Mouse (Mus musculus): Measurements from ENCODE around the gene Rnaseh2b. TPM values are rescaled to one million over a fixed set of nuclear protein-coding genes. Genes with fewer than 3 reads are reported as not detected.

The Rnaseh2b gene
- 6.5 TPM in 1 of 2 replicates, not detected in the other for polyA plus RNA-seq (2012; ENCODE audit: insufficient read depth, low replicate concordance)

GRCm38 (mm10) chr14:62292488-62293339 is at the start of gene Rnaseh2b, which contains the start of gene Dleu7:
Gene Rnaseh2b, plus strand, starts transcription at chr14:62292589.
Gene Dleu7, minus strand, starts transcription at chr14:62293047.
- peaks cover 13% of the 10 kb centered on the region for H3K9me3 ChIP-seq
- peaks cover 33% of the 10 kb centered on the region for H3K27me3 ChIP-seq (replicated peaks)
- H3K4me1 ChIP-seq = peaks cover 7% of the 10 kb centered on the region
- peak within 1 kb of the TSS; percentile 64 for H3K4me3 ChIP-seq (replicated peaks)
- no peak for TF ChIP-seq GATA1 (IDR thresholded peaks at IDR 0.05; ENCODE audit: borderline replicate concordance, low read length)
- no peak for TF ChIP-seq FLI1 (IDR thresholded peaks at IDR 0.05; ENCODE audit: low read length)
- H3K36me3 ChIP-seq (replicated peaks; ENCODE audit: low read length) = no peaks in the 10 kb centered on the region

GRCm38 (mm10) chr14:62243530-62243929 is 48.9 kb upstream of the Rnaseh2b start:
- no peaks in the 10 kb centered on the region for H3K27me3 ChIP-seq (replicated peaks)
- H3K36me3 ChIP-seq (replicated peaks; ENCODE audit: low read length) = no peaks in the 10 kb centered on the region
- H3K4me1 ChIP-seq = peaks cover 3% of the 10 kb centered on the region; the same call in 1 of the 2 replicates
- no peaks in the 10 kb centered on the region for H3K9me3 ChIP-seq
- TF ChIP-seq GATA1 (IDR thresholded peaks at IDR 0.05; ENCODE audit: borderline replicate concordance, low read length) = no peak
- no peak for TF ChIP-seq FLI1 (IDR thresholded peaks at IDR 0.05; ENCODE audit: low read length)
- no peak overlapping the region for H3K4me3 ChIP-seq (replicated peaks)

GRCm38 (mm10) chr14:62245557-62245956 is 46.8 kb upstream of the Rnaseh2b start:
- no peaks in the 10 kb centered on the region for H3K27me3 ChIP-seq (replicated peaks)
- no peak overlapping the region for H3K4me3 ChIP-seq (replicated peaks)
- H3K4me1 ChIP-seq = peaks cover 3% of the 10 kb centered on the region; the same call in 1 of the 2 replicates
- no peaks in the 10 kb centered on the region for H3K36me3 ChIP-seq (replicated peaks; ENCODE audit: low read length)
- H3K9me3 ChIP-seq = no peaks in the 10 kb centered on the region
- TF ChIP-seq FLI1 (IDR thresholded peaks at IDR 0.05; ENCODE audit: low read length) (no peak), GATA1 (IDR thresholded peaks at IDR 0.05; ENCODE audit: borderline replicate concordance, low read length) (no peak)

- Histone ChIP-seq H3K9me3 (no peaks in the 10 kb centered on the region), H3K27me3 (replicated peaks) (no peaks in the 10 kb centered on the region), H3K36me3 (replicated peaks; ENCODE audit: low read length) (no peaks in the 10 kb centered on the region), H3K4me3 (replicated peaks) (no peak overlapping the region), H3K4me1 (peaks cover 3% of the 10 kb centered on the region; the same call in 1 of the 2 replicates)
- TF ChIP-seq GATA1 (IDR thresholded peaks at IDR 0.05; ENCODE audit: borderline replicate concordance, low read length) (no peak), FLI1 (IDR thresholded peaks at IDR 0.05; ENCODE audit: low read length) (no peak)
Observed at GRCm38 (mm10) chr14:62248345-62248744, 44.0 kb upstream of the Rnaseh2b start.

GRCm38 (mm10) chr14:62248796-62249195 is 43.6 kb upstream of the Rnaseh2b start:
- Histone ChIP-seq H3K27me3 (replicated peaks) (no peaks in the 10 kb centered on the region), H3K4me1 (peaks cover 3% of the 10 kb centered on the region; the same call in 1 of the 2 replicates), H3K4me3 (replicated peaks) (no peak overlapping the region), H3K9me3 (no peaks in the 10 kb centered on the region), H3K36me3 (replicated peaks; ENCODE audit: low read length) (no peaks in the 10 kb centered on the region)
- TF ChIP-seq FLI1 (IDR thresholded peaks at IDR 0.05; ENCODE audit: low read length) (no peak), GATA1 (IDR thresholded peaks at IDR 0.05; ENCODE audit: borderline replicate concordance, low read length) (no peak)

- no peak for TF ChIP-seq GATA1 (IDR thresholded peaks at IDR 0.05; ENCODE audit: borderline replicate concordance, low read length)
- no peak for TF ChIP-seq FLI1 (IDR thresholded peaks at IDR 0.05; ENCODE audit: low read length)
- Histone ChIP-seq H3K9me3 (no peaks in the 10 kb centered on the region), H3K27me3 (replicated peaks) (no peaks in the 10 kb centered on the region), H3K36me3 (replicated peaks; ENCODE audit: low read length) (no peaks in the 10 kb centered on the region), H3K4me3 (replicated peaks) (no peak overlapping the region), H3K4me1 (peaks cover 3% of the 10 kb centered on the region; the same call in 1 of the 2 replicates)
Observed at GRCm38 (mm10) chr14:62249251-62249650, 43.1 kb upstream of the Rnaseh2b start.

- Histone ChIP-seq H3K4me3 (replicated peaks) (no peak overlapping the region), H3K36me3 (replicated peaks; ENCODE audit: low read length) (no peaks in the 10 kb centered on the region), H3K27me3 (replicated peaks) (no peaks in the 10 kb centered on the region), H3K4me1 (no peaks in the 10 kb centered on the region), H3K9me3 (no peaks in the 10 kb centered on the region)
- TF ChIP-seq FLI1 (IDR thresholded peaks at IDR 0.05; ENCODE audit: low read length) (no peak), GATA1 (IDR thresholded peaks at IDR 0.05; ENCODE audit: borderline replicate concordance, low read length) (no peak)
Observed at GRCm38 (mm10) chr14:62250046-62250445, 42.3 kb upstream of the Rnaseh2b start.

- no peak overlapping the region for H3K4me3 ChIP-seq (replicated peaks)
- H3K4me1 ChIP-seq = no peaks in the 10 kb centered on the region
- no peaks in the 10 kb centered on the region for H3K9me3 ChIP-seq
- peaks cover 2% of the 10 kb centered on the region for H3K27me3 ChIP-seq (replicated peaks)
- TF ChIP-seq FLI1 (IDR thresholded peaks at IDR 0.05; ENCODE audit: low read length) (no peak), GATA1 (IDR thresholded peaks at IDR 0.05; ENCODE audit: borderline replicate concordance, low read length) (no peak)
- H3K36me3 ChIP-seq (replicated peaks; ENCODE audit: low read length) = no peaks in the 10 kb centered on the region
Observed at GRCm38 (mm10) chr14:62251999-62252398, 40.4 kb upstream of the Rnaseh2b start.

- TF ChIP-seq GATA1 (IDR thresholded peaks at IDR 0.05; ENCODE audit: borderline replicate concordance, low read length) = no peak
- TF ChIP-seq FLI1 (IDR thresholded peaks at IDR 0.05; ENCODE audit: low read length) = no peak
Observed at GRCm38 (mm10) chr14:62254371-62254770, 38.0 kb upstream of the Rnaseh2b start.

GRCm38 (mm10) chr14:62256066-62256465 is 36.3 kb upstream of the Rnaseh2b start:
- no peak overlapping the region for H3K4me3 ChIP-seq (replicated peaks)
- no peaks in the 10 kb centered on the region for H3K36me3 ChIP-seq (replicated peaks; ENCODE audit: low read length)
- TF ChIP-seq GATA1 (IDR thresholded peaks at IDR 0.05; ENCODE audit: borderline replicate concordance, low read length) = no peak
- TF ChIP-seq FLI1 (IDR thresholded peaks at IDR 0.05; ENCODE audit: low read length) = no peak
- peaks cover 6% of the 10 kb centered on the region; the same call in 1 of the 2 replicates for H3K4me1 ChIP-seq
- no peaks in the 10 kb centered on the region for H3K9me3 ChIP-seq
- H3K27me3 ChIP-seq (replicated peaks) = peaks cover 5% of the 10 kb centered on the region

More at GRCm38 (mm10) chr14:62254371-62254770, 38.0 kb upstream of the Rnaseh2b start:
- no peaks in the 10 kb centered on the region for H3K36me3 ChIP-seq (replicated peaks; ENCODE audit: low read length)
- peaks cover 2% of the 10 kb centered on the region for H3K27me3 ChIP-seq (replicated peaks)
- H3K9me3 ChIP-seq = no peaks in the 10 kb centered on the region
- peaks cover 5% of the 10 kb centered on the region; the same call in 1 of the 2 replicates for H3K4me1 ChIP-seq
- H3K4me3 ChIP-seq (replicated peaks) = no peak overlapping the region
